Mouse (Mus musculus) ES-Bruce4 (cell line): ENCODE data around the gene C2cd4b.

Experiments used
- EP300 ChIP-seq: IDR thresholded peaks from 2 replicates; pipeline ENCODE4 v1.6.1; 2011; ENCODE audit warnings: low read depth, low read length; ENCODE audit not compliant: insufficient read depth
- POLR2A ChIP-seq: IDR thresholded peaks from one replicate; pipeline ENCODE4 v1.8.1; 2011; ENCODE audit warnings: low read length; ENCODE audit not compliant: insufficient read depth

DNA sequence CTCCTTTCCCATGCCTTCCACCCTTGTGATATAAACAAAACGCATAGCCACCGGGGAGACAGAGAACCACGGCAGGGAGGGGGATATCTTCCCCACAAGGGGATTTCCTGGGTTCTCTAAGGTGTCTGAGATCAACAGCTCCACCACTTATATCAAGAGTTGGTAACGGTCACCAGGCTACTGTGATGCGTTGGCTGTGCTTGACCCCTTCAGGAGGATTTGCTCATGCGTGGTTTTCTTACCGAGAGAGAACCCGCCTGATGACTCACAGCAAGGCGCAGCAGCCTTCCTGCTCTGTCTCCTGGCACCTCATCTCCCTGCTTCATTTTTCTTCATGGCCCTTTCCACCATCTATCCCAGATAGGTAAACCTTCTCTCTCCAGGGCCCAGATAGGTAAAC, 47.1 kb upstream of the C2cd4b start:
- TF ChIP-seq EP300 (no peak), POLR2A (no peak)
